Mouse (Mus musculus): Measurements from ENCODE around the gene Ica1l.

GRCm38 (mm10) chr1:60054659-60055058 is 11.7 kb upstream of the Ica1l start:
- TF ChIP-seq CTCF (IDR thresholded peaks at IDR 0.05; ENCODE audit: insufficient read depth, low read depth, low read length) (no peak), POLR2A (IDR thresholded peaks at IDR 0.05; ENCODE audit: insufficient read depth, low read depth, low read length) (no peak)
